Mouse (Mus musculus): ENCODE results near the gene Baz1b. TPM values are rescaled to one million over a fixed set of nuclear protein-coding genes. Genes with fewer than 3 reads are reported as not detected.

Baz1b gene
- polyA plus RNA-seq, 1 experiment from 2014 or later, result 68.8 TPM

DNA sequence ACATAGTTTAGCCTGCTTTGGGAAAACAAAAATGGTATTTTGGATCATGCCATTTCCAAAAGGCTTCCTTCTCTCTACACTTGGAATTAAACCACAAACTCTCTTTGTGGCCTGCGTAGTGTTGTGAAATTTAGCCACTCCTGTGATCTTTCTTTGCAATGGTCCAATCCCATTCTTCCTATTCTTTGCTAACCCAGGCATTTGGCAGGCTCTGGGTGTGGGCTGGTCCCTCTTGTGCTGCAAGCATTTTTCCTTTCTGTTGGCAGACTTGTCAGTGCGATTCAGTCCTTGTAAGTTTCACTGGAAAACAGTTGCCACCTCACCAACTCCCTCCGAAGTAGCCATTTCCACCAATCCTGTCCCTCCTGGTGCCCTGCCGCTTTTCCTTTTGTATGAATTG, 25.8 kb upstream of the Baz1b start:
- H3K36me3 ChIP-seq (ENCODE audit: control insufficient read depth, insufficient read depth, low read length), result peaks cover 53% of the 10 kb centered on the region
- no peak overlapping the region for H3K4me2 ChIP-seq (replicated peaks; ENCODE audit: low read depth, low read length)
- H3K9me3 ChIP-seq (ENCODE audit: control insufficient read depth, low read length), result no peaks in the 10 kb centered on the region
- 93% methylated on average over 4 of the region's 4 CpGs for WGBS
- H3K27me3 ChIP-seq (ENCODE audit: control insufficient read depth, insufficient read depth, low read length), result no peaks in the 10 kb centered on the region
- no peak overlapping the region for H3K9ac ChIP-seq (ENCODE audit: low read depth, low read length)
- H3K4me3 ChIP-seq (ENCODE audit: low read length), result no peak overlapping the region
- H3K4me1 ChIP-seq (ENCODE audit: control insufficient read depth, insufficient read depth, low read length), result no peaks in the 10 kb centered on the region
- H3K27ac ChIP-seq (ENCODE audit: low read depth, low read length), result peak overlapping the region; percentile 74; the same call in 1 of the 2 replicates
- ATAC-seq (ENCODE audit: low FRiP score, low TSS enrichment), result no peak

- Histone ChIP-seq H3K27ac (ENCODE audit: low read depth, low read length) (peak overlapping the region; percentile 74), H3K4me3 (ENCODE audit: low read length) (no peak overlapping the region), H3K36me3 (ENCODE audit: control insufficient read depth, insufficient read depth, low read length) (peaks cover 49% of the 10 kb centered on the region), H3K4me1 (ENCODE audit: control insufficient read depth, insufficient read depth, low read length) (no peaks in the 10 kb centered on the region), H3K4me2 (replicated peaks; ENCODE audit: low read depth, low read length) (no peak overlapping the region), H3K9ac (ENCODE audit: low read depth, low read length) (no peak overlapping the region), H3K27me3 (ENCODE audit: control insufficient read depth, insufficient read depth, low read length) (no peaks in the 10 kb centered on the region), H3K9me3 (ENCODE audit: control insufficient read depth, low read length) (no peaks in the 10 kb centered on the region)
- 79% methylated on average over 7 of the region's 7 CpGs for WGBS
- ATAC-seq (ENCODE audit: low FRiP score, low TSS enrichment), result no peak
These were observed 25.4 kb upstream of the Baz1b start for GRCm38 (mm10) chr5:135161650-135162049.

DNA sequence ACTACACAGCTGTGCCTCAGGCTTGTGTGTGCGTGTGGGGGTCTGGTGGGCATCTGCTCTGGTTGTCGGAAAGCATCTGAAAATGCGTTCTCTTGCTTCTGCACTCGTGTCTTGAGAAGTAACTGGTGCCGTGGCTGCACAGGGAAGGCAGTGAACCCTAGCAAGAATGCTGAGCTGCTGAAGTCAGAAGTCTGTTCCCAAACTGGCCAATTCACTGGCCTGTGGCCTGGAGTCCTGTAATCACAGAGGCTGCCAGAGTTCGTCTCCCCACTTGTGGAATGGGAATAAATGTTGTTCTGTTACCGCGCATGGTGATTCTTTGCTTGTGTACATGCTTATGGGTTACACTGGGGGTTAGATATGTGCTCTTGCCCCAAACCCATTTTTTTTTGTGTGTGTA, 24.7 kb upstream of the Baz1b start:
- Histone ChIP-seq H3K4me3 (ENCODE audit: low read length) (no peak overlapping the region), H3K27ac (ENCODE audit: low read depth, low read length) (peak overlapping the region; percentile 74), H3K27me3 (ENCODE audit: control insufficient read depth, insufficient read depth, low read length) (no peaks in the 10 kb centered on the region), H3K9ac (ENCODE audit: low read depth, low read length) (no peak overlapping the region), H3K4me2 (replicated peaks; ENCODE audit: low read depth, low read length) (no peak overlapping the region), H3K4me1 (ENCODE audit: control insufficient read depth, insufficient read depth, low read length) (no peaks in the 10 kb centered on the region), H3K36me3 (ENCODE audit: control insufficient read depth, insufficient read depth, low read length) (peaks cover 44% of the 10 kb centered on the region), H3K9me3 (ENCODE audit: control insufficient read depth, low read length) (no peaks in the 10 kb centered on the region)
- no peak for ATAC-seq (ENCODE audit: low FRiP score, low TSS enrichment)
- WGBS, result 71% methylated on average over 8 of the region's 8 CpGs

DNA sequence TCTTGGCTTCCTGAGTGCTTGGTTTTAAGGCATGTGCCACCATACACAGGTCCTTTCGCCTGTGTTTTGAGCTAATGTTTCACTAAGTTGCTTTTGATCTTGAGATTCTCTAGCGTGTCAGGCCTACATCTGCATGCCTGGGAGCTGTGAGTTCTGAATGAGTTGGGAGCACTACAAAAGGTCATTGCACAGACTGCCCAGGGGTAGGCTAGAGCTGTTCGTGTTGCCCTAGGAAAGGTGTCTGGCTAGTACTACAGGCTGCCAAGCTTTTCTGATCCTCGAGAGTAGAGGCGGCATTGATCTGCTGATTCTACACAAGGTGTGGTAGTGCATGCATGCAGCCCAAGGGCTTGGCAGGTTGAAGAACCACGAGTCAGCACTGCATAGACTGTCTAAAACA, 24.2 kb upstream of the Baz1b start:
- Histone ChIP-seq H3K27ac (ENCODE audit: low read depth, low read length) (peak overlapping the region; percentile 74), H3K36me3 (ENCODE audit: control insufficient read depth, insufficient read depth, low read length) (peaks cover 42% of the 10 kb centered on the region), H3K4me2 (replicated peaks; ENCODE audit: low read depth, low read length) (no peak overlapping the region), H3K4me1 (ENCODE audit: control insufficient read depth, insufficient read depth, low read length) (no peaks in the 10 kb centered on the region), H3K9me3 (ENCODE audit: control insufficient read depth, low read length) (no peaks in the 10 kb centered on the region), H3K27me3 (ENCODE audit: control insufficient read depth, insufficient read depth, low read length) (no peaks in the 10 kb centered on the region), H3K9ac (ENCODE audit: low read depth, low read length) (no peak overlapping the region), H3K4me3 (ENCODE audit: low read length) (no peak overlapping the region)
- ATAC-seq (ENCODE audit: low FRiP score, low TSS enrichment), result peak; percentile 49; the same call in 1 of the 2 replicates
- WGBS, result 67% methylated on average over 6 of the region's 6 CpGs

- H3K36me3 ChIP-seq (ENCODE audit: control insufficient read depth, insufficient read depth, low read length), result peaks cover 13% of the 10 kb centered on the region
- H3K9me3 ChIP-seq (ENCODE audit: control insufficient read depth, low read length), result no peaks in the 10 kb centered on the region
- no peaks in the 10 kb centered on the region for H3K27me3 ChIP-seq (ENCODE audit: control insufficient read depth, insufficient read depth, low read length)
- no peak overlapping the region for H3K4me2 ChIP-seq (replicated peaks; ENCODE audit: low read depth, low read length)
- H3K4me1 ChIP-seq (ENCODE audit: control insufficient read depth, insufficient read depth, low read length), result peaks cover 5% of the 10 kb centered on the region; the same call in 1 of the 2 replicates
- no peak overlapping the region for H3K27ac ChIP-seq (ENCODE audit: low read depth, low read length)
- no peak for ATAC-seq (ENCODE audit: low FRiP score, low TSS enrichment)
- WGBS, result 77% methylated on average over 4 of the region's 4 CpGs
- H3K9ac ChIP-seq (ENCODE audit: low read depth, low read length), result no peak overlapping the region
- no peak overlapping the region for H3K4me3 ChIP-seq (ENCODE audit: low read length)
These were observed 20.2 kb upstream of the Baz1b start for GRCm38 (mm10) chr5:135166909-135167308.

DNA sequence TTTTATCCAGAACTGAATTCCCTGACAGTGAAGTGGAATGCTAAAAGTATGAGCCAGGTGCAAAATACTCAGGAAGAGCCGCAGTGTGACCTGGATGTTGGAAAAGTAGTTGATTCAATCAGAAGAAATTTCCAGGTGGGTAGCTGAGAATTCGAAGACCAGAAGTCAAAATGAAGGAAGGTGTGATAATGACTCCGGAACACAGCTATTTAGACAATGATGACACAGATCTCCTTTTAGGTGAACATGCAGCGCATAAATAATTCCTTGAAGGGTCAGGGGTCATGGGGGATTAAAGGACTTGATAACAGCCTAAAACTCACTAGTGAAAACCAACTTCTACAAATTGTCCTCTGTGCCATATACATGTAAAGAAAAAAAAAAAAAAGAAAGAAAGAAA, 19.6 kb upstream of the Baz1b start:
- ATAC-seq (ENCODE audit: low FRiP score, low TSS enrichment), result no peak
- WGBS, result 96% methylated on average over 4 of the region's 4 CpGs
- Histone ChIP-seq H3K27me3 (ENCODE audit: control insufficient read depth, insufficient read depth, low read length) (no peaks in the 10 kb centered on the region), H3K27ac (ENCODE audit: low read depth, low read length) (no peak overlapping the region), H3K4me1 (ENCODE audit: control insufficient read depth, insufficient read depth, low read length) (peaks cover 5% of the 10 kb centered on the region; the same call in 1 of the 2 replicates), H3K4me2 (replicated peaks; ENCODE audit: low read depth, low read length) (no peak overlapping the region), H3K9ac (ENCODE audit: low read depth, low read length) (no peak overlapping the region), H3K36me3 (ENCODE audit: control insufficient read depth, insufficient read depth, low read length) (peaks cover 18% of the 10 kb centered on the region), H3K9me3 (ENCODE audit: control insufficient read depth, low read length) (no peaks in the 10 kb centered on the region), H3K4me3 (ENCODE audit: low read length) (no peak overlapping the region)

GRCm38 (mm10) chr5:135168063-135169062, 18.7 kb upstream of the Baz1b start, which contains the start of gene Bcl7b:
Bcl7b (plus strand) TSS chr5:135168283.
- peak; percentile 98 for ATAC-seq (ENCODE audit: low FRiP score, low TSS enrichment)

GRCm38 (mm10) chr5:135169479-135169878, 17.6 kb upstream of the Baz1b start:
- H3K27ac ChIP-seq (ENCODE audit: low read depth, low read length), result peak overlapping the region; percentile 80; the same call in 1 of the 2 replicates
- 93% methylated on average over 5 of the region's 5 CpGs for WGBS

More at GRCm38 (mm10) chr5:135168063-135169062, 18.7 kb upstream of the Baz1b start, which contains the start of gene Bcl7b:
- Histone ChIP-seq H3K27me3 (ENCODE audit: control insufficient read depth, insufficient read depth, low read length) (no peaks in the 10 kb centered on the region), H3K4me2 (replicated peaks; ENCODE audit: low read depth, low read length) (peak within 1 kb of the TSS; percentile 84), H3K4me3 (ENCODE audit: low read length) (peak within 1 kb of the TSS; percentile 73), H3K9me3 (ENCODE audit: control insufficient read depth, low read length) (no peaks in the 10 kb centered on the region), H3K4me1 (ENCODE audit: control insufficient read depth, insufficient read depth, low read length) (peaks cover 5% of the 10 kb centered on the region; the same call in 1 of the 2 replicates), H3K36me3 (ENCODE audit: control insufficient read depth, insufficient read depth, low read length) (peaks cover 27% of the 10 kb centered on the region), H3K27ac (ENCODE audit: low read depth, low read length) (peak within 1 kb of the TSS; percentile 97), H3K9ac (ENCODE audit: low read depth, low read length) (peak within 1 kb of the TSS; percentile 91)
- 3% methylated on average over 81 of the region's 95 CpGs for WGBS

More at GRCm38 (mm10) chr5:135169479-135169878, 17.6 kb upstream of the Baz1b start:
- Histone ChIP-seq H3K9me3 (ENCODE audit: control insufficient read depth, low read length) (no peaks in the 10 kb centered on the region), H3K9ac (ENCODE audit: low read depth, low read length) (peak overlapping the region; percentile 91), H3K36me3 (ENCODE audit: control insufficient read depth, insufficient read depth, low read length) (peaks cover 33% of the 10 kb centered on the region), H3K4me1 (ENCODE audit: control insufficient read depth, insufficient read depth, low read length) (peaks cover 5% of the 10 kb centered on the region; the same call in 1 of the 2 replicates), H3K4me3 (ENCODE audit: low read length) (peak overlapping the region; percentile 73), H3K27me3 (ENCODE audit: control insufficient read depth, insufficient read depth, low read length) (no peaks in the 10 kb centered on the region), H3K4me2 (replicated peaks; ENCODE audit: low read depth, low read length) (peak overlapping the region; percentile 84)
- no peak for ATAC-seq (ENCODE audit: low FRiP score, low TSS enrichment)
